7 mouse cellular contexts compared by ENCODE assay signal in the genomic region with DNA sequence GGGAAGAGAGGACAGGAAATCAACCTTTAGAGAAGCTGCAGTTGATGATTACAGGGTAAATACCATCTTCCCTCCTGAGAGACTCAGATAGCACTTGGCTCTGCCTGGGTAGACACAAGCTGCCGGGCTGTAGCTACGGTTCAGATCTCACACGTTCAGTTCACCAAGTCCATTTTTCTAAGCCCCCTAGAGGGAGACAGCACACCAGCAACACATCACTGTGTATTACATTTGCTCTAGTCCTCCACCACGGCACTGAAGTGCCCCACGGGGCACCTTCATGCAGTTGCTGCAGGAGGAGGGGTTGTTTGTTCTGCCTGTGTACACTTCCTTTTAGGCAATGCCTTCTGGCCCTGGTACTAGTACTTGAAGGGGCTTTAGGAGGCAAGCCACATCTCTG.
DNase-seq lines count a peak whose midpoint lies in the region; ATAC-seq lines count a peak whose summit lies in the region.

No protein-coding gene starts in this region.

- no peak overlapping the region for H3K9ac ChIP-seq in embryonic facial prominence, embryonic 15.5 days
- no peak overlapping the region for H3K9ac ChIP-seq in hindbrain, embryonic 16.5 days (ENCODE audit: low read depth, low read length)
- no peak overlapping the region for H3K9ac ChIP-seq in midbrain, embryonic 12.5 days (replicated peaks)

- no peak overlapping the region for H3K4me3 ChIP-seq in embryonic facial prominence, embryonic 15.5 days (replicated peaks)
- H3K4me3 ChIP-seq in hindbrain, embryonic 16.5 days (ENCODE audit: low read length): no peak overlapping the region
- H3K4me3 ChIP-seq in midbrain, embryonic 12.5 days: no peak overlapping the region

- WGBS in embryonic facial prominence, embryonic 15.5 days: 25% methylated on average over 5 of the region's 5 CpGs
- WGBS in hindbrain, embryonic 16.5 days: 20% methylated on average over 5 of the region's 5 CpGs
- WGBS in midbrain, embryonic 12.5 days: 40% methylated on average over 5 of the region's 5 CpGs

- no peak overlapping the region for H3K4me2 ChIP-seq in embryonic facial prominence, embryonic 15.5 days (replicated peaks)
- H3K4me2 ChIP-seq in hindbrain, embryonic 16.5 days (ENCODE audit: low read length): no peak overlapping the region
- no peak overlapping the region for H3K4me2 ChIP-seq in midbrain, embryonic 12.5 days (replicated peaks)

- no peaks in the 10 kb centered on the region for H3K4me1 ChIP-seq in embryonic facial prominence, embryonic 15.5 days
- H3K4me1 ChIP-seq in hindbrain, embryonic 16.5 days (ENCODE audit: control insufficient read depth, insufficient read depth, low read depth, low read length): no peaks in the 10 kb centered on the region; the same call in 1 of the 2 replicates
- no peaks in the 10 kb centered on the region for H3K4me1 ChIP-seq in midbrain, embryonic 12.5 days

- DNase-seq in urinary bladder, postnatal 14 days (ENCODE audit: low spot score): peak; percentile 18
- DNase-seq in urinary bladder, postnatal 10 days (ENCODE audit: low spot score): no peak
- DNase-seq in left cerebral cortex, adult 11 months (ENCODE audit: low spot score): peak; percentile 28
- DNase-seq in spleen, postnatal 14 days (ENCODE audit: low spot score in 2 of 2): peak; percentile 9 to 36

- 0 out of 2 replicates have a peak, but pooled peaks have one; percentile 51 for ATAC-seq in embryonic facial prominence, embryonic 15.5 days (ENCODE audit: insufficient number of reproducible peaks, low FRiP score, low TSS enrichment, low read depth)
- ATAC-seq in hindbrain, embryonic 16.5 days: peak; percentile 88
- 0 out of 2 replicates have a peak, but pooled peaks have one; percentile 54 for ATAC-seq in midbrain, embryonic 12.5 days (ENCODE audit: low FRiP score, low read depth)

- H3K27me3 ChIP-seq in embryonic facial prominence, embryonic 15.5 days: no peaks in the 10 kb centered on the region
- H3K27me3 ChIP-seq in hindbrain, embryonic 16.5 days (replicated peaks; ENCODE audit: control insufficient read depth, insufficient read depth, low read length): no peaks in the 10 kb centered on the region
- no peaks in the 10 kb centered on the region for H3K27me3 ChIP-seq in midbrain, embryonic 12.5 days

- H3K36me3 ChIP-seq in embryonic facial prominence, embryonic 15.5 days: no peaks in the 10 kb centered on the region
- H3K36me3 ChIP-seq in hindbrain, embryonic 16.5 days (ENCODE audit: control insufficient read depth, insufficient read depth, low read length): no peaks in the 10 kb centered on the region
- H3K36me3 ChIP-seq in midbrain, embryonic 12.5 days: no peaks in the 10 kb centered on the region

- no peak overlapping the region for H3K27ac ChIP-seq in embryonic facial prominence, embryonic 15.5 days (replicated peaks)
- no peak overlapping the region for H3K27ac ChIP-seq in hindbrain, embryonic 16.5 days (ENCODE audit: low read depth, low read length)
- no peak overlapping the region for H3K27ac ChIP-seq in midbrain, embryonic 12.5 days (replicated peaks)

- no peaks in the 10 kb centered on the region for H3K9me3 ChIP-seq in embryonic facial prominence, embryonic 15.5 days (replicated peaks)
- H3K9me3 ChIP-seq in hindbrain, embryonic 16.5 days (ENCODE audit: control insufficient read depth, low read length): no peaks in the 10 kb centered on the region
- H3K9me3 ChIP-seq in midbrain, embryonic 12.5 days: no peaks in the 10 kb centered on the region
